Mouse (Mus musculus) stomach, postnatal 0 days (tissue): Measurements from ENCODE around the gene Wdtc1. TPM values are rescaled to one million over a fixed set of nuclear protein-coding genes. Genes with fewer than 3 reads are reported as not detected.

Experiments used
- ATAC-seq: fragments of 200-750 bp; cut with Nextera tagmentation; 2 replicates; pipeline ENCODE4 v1.8.0; 2017; ENCODE audit not compliant: low FRiP score, low TSS enrichment
- DNase-seq: peaks from one replicate; pipeline ENCODE4 v3.0.0-alpha.2; 2016; ENCODE audit warnings: low spot score
- H3K27ac ChIP-seq: fragments of 300-500 bp; sonication (generic); replicated peaks from 2 replicates; pipeline ENCODE4 v1.5.1; 2014; ENCODE audit warnings: mild to moderate bottlenecking, control low read depth
- H3K27me3 ChIP-seq: fragments of 300-500 bp; sonication (generic); 2 replicates; pipeline ENCODE4 v1.6.1; 2014; ENCODE audit warnings: low read length; ENCODE audit not compliant: control insufficient read depth, insufficient read depth
- H3K36me3 ChIP-seq: fragments of 300-500 bp; sonication (generic); 2 replicates; pipeline ENCODE4 v1.6.1; 2014; ENCODE audit warnings: low read length, mixed read lengths; ENCODE audit not compliant: control insufficient read depth, insufficient read depth
- H3K4me1 ChIP-seq: fragments of 300-500 bp; sonication (generic); replicated peaks from 2 replicates; pipeline ENCODE4 v1.6.1; 2014; ENCODE audit warnings: antibody characterized with exemption; ENCODE audit not compliant: control insufficient read depth, insufficient read depth
- H3K4me2 ChIP-seq: fragments of 300-500 bp; sonication (generic); replicated peaks from 2 replicates; pipeline ENCODE4 v1.6.1; 2014; ENCODE audit warnings: low read depth, mild to moderate bottlenecking, control low read depth, moderate library complexity
- H3K4me3 ChIP-seq: fragments of 300-500 bp; sonication (generic); 2 replicates; pipeline ENCODE4 v1.5.1; 2014; ENCODE audit warnings: low read depth, low read length, control low read depth
- H3K9ac ChIP-seq: fragments of 300-500 bp; sonication (generic); 2 replicates; pipeline ENCODE4 v1.6.1; 2014; ENCODE audit warnings: mild to moderate bottlenecking, low read length, control low read depth, mixed read lengths
- H3K9me3 ChIP-seq: fragments of 300-500 bp; sonication (generic); 2 replicates; pipeline ENCODE4 v1.6.1; 2016; ENCODE audit warnings: low read length; ENCODE audit not compliant: control insufficient read depth
- CTCF ChIP-seq: IDR thresholded peaks from 2 replicates; pipeline ENCODE4 v1.5.1; 2016; ENCODE audit warnings: antibody characterized with exemption, low read depth, mild to moderate bottlenecking, moderate library complexity
- EP300 ChIP-seq: optimal IDR thresholded peaks from 2 replicates; pipeline ENCODE3; 2016; ENCODE audit warnings: antibody characterized with exemption
- WGBS: fragments of 180-500 bp; shearing (Covaris S2); extraction: QIAGEN DNeasy Blood & Tissue Kit; methylation state at CpG from one replicate; pipeline ENCODE4 v1.1.7; 2014; 5-methylcytosine and 5-hydroxymethylcytosine counted together
- microRNA-seq: library from miRNA; unstranded; fragments of <30 nt; microRNA quantifications from one replicate; pipeline ENCODE4, GENCODE M21; 2016
- polyA plus RNA-seq: library from polyadenylated mRNA; unstranded; fragments of >200 nt; fragmentation: Nextera tagmentation; extraction: Ambion mirVana; gene quantifications from 2 replicates; pipeline ENCODE4 v1.2.1, GENCODE M21; 2015

Gene Wdtc1
- polyA plus RNA-seq, 1 experiment from 2014 or later = 6.2 TPM

DNA sequence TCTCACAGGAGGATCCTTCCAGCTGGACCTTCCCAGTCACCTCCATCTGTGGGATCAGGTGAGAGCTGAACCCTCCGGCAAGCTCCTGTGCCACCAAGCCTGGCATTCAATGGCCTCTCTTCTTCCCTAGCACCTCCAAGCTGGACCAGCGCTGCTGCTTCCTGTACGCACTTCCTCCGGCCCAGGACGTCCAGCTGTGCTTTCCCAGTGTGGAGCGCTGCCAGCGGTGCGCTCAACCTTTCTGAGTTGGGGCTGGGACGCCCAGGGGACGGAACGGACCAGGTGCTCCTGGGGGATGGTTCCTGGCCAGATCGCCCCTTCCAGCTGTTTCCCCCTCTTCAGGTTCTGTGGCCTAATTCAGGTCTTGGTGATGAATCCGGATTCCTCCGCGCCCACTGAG, 106.2 kb downstream of the Wdtc1 start:
- Histone ChIP-seq H3K4me3 (no peak overlapping the region), H3K27me3 (no peaks in the 10 kb centered on the region), H3K27ac (no peak overlapping the region), H3K4me1 (no peaks in the 10 kb centered on the region), H3K9ac (no peak overlapping the region), H3K4me2 (no peak overlapping the region), H3K9me3 (no peaks in the 10 kb centered on the region), H3K36me3 (no peaks in the 10 kb centered on the region)
- WGBS = 38% methylated on average over 15 of the region's 15 CpGs
- ATAC-seq (peak; percentile 33; the same call in 1 of the 2 replicates), DNase-seq (no peak)
- TF ChIP-seq EP300 (no peak), CTCF (no peak)

DNA sequence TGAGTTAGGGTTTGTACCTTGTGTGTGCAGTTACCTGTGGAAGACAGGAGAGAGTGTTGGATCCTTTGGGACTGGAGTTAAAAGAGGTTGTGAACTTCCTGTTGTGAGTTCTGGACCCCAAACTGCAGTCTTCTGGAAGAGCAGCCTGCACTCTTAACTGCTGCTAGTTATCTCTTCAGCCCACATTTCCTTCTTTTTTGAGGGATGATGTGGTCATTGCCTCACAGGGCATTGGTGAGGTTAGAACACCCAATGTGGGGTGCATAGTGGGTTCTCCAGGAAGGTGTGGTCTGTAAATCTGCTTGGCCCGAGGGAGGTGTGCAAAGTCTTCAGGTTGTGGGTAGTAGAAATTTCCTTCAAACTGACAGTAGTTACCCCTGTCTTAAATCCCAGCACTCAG, 109.0 kb downstream of the Wdtc1 start:
- Histone ChIP-seq H3K4me1 (no peaks in the 10 kb centered on the region), H3K9ac (no peak overlapping the region), H3K4me2 (no peak overlapping the region), H3K36me3 (no peaks in the 10 kb centered on the region), H3K4me3 (no peak overlapping the region), H3K27ac (no peak overlapping the region), H3K27me3 (no peaks in the 10 kb centered on the region), H3K9me3 (no peaks in the 10 kb centered on the region)
- no peak for ATAC-seq
- 74% methylated on average over 1 of the region's 1 CpGs for WGBS
- DNase-seq = no peak
- TF ChIP-seq EP300 (no peak), CTCF (no peak)

DNA sequence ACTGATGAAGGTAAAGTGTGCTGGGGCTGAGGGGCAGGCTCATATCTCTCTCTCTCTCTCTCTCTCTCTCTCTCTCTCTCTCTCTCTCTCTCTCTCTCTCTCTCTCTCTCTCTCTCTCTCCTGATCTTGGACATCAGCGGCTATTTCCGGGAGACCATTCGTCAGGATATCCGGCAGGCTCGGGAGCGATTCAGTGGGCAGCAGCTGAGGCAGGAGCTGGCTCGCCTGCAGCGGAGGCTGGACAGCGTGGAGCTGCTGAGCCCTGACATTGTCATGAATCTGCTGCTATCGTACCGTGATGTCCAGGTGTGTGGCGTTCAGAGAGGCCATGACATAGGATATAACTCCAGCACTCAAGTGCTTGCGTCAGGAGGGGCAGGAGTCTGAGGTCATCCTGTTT, 109.7 kb downstream of the Wdtc1 start:
- no peak for DNase-seq
- no peak overlapping the region for H3K4me2 ChIP-seq
- no peaks in the 10 kb centered on the region for H3K36me3 ChIP-seq
- WGBS = 40% methylated on average over 13 of the region's 13 CpGs
- no peak overlapping the region for H3K27ac ChIP-seq
- no peaks in the 10 kb centered on the region for H3K9me3 ChIP-seq
- no peak overlapping the region for H3K9ac ChIP-seq
- TF ChIP-seq EP300 (no peak), CTCF (no peak)
- ATAC-seq = no peak
- no peak overlapping the region for H3K4me3 ChIP-seq
- H3K4me1 ChIP-seq = no peaks in the 10 kb centered on the region
- no peaks in the 10 kb centered on the region for H3K27me3 ChIP-seq

DNA sequence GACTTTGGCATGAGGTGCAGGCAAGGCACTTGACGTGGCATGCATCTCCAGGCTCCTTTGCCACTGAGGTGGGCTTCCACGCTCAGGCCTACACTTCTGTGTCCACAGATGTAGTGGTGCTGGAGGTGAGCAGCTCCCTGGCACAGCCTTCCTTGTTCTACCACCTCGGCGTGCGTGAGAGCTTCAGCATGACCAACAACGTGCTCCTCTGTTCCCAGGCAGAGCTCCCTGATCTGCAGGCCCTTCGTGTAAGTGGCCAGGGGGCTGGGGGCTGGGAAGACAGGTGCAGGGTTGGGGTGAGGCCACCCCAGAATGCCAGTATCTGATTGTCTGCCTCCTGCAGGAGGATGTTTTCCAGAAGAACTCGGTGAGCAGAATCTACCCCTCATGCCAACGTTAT, 110.6 kb downstream of the Wdtc1 start:
- H3K27me3 ChIP-seq = no peaks in the 10 kb centered on the region
- DNase-seq = no peak
- WGBS = 76% methylated on average over 9 of the region's 9 CpGs
- no peaks in the 10 kb centered on the region for H3K4me1 ChIP-seq
- H3K36me3 ChIP-seq = no peaks in the 10 kb centered on the region
- H3K4me2 ChIP-seq = no peak overlapping the region
- TF ChIP-seq CTCF (no peak), EP300 (no peak)
- ATAC-seq = no peak
- H3K9me3 ChIP-seq = no peaks in the 10 kb centered on the region
- no peak overlapping the region for H3K4me3 ChIP-seq
- H3K9ac ChIP-seq = no peak overlapping the region
- H3K27ac ChIP-seq = no peak overlapping the region

Small RNA genes within 50 kb of the gene (microRNA-seq; reads per million reads assigned to microRNA genes)
- gene Mir5122 = 1.3 reads per million

Other genes with a start within 250 kb of the Wdtc1 start
- 71.4 and 84.2 TPM in 2 replicates for gene Wasf2, start 223.0 kb downstream of the Wdtc1 start, polyA plus RNA-seq
- gene Cd164l2, start 141.3 kb downstream of the Wdtc1 start, polyA plus RNA-seq = 5.3 and 6.5 TPM in 2 replicates
- 0.11 and 0.19 TPM in 2 replicates for gene Gpr3, start 140.9 kb downstream of the Wdtc1 start, polyA plus RNA-seq
- 17.6 and 21.5 TPM in 2 replicates for gene Map3k6, start 112.7 kb downstream of the Wdtc1 start, polyA plus RNA-seq
- gene Sytl1, start 90.4 kb downstream of the Wdtc1 start, polyA plus RNA-seq = 93.5 and 109 TPM in 2 replicates
- 51.4 and 53.9 TPM in 2 replicates for gene Tmem222, start 75.7 kb downstream of the Wdtc1 start, polyA plus RNA-seq
- gene Slc9a1, start 16.2 kb upstream of the Wdtc1 start, polyA plus RNA-seq = 6.0 and 7.1 TPM in 2 replicates
- gene Tent5b, start 126.7 kb upstream of the Wdtc1 start, polyA plus RNA-seq = 34.0 and 35.3 TPM in 2 replicates
- 4.0 and 4.4 TPM in 2 replicates for gene Trnp1, start 145.1 kb upstream of the Wdtc1 start, polyA plus RNA-seq
- 29.2 and 34.2 TPM in 2 replicates for gene Kdf1, start 165.5 kb upstream of the Wdtc1 start, polyA plus RNA-seq
- gene Nudc, start 192.5 kb upstream of the Wdtc1 start, polyA plus RNA-seq = 122 and 125 TPM in 2 replicates
- gene Nr0b2, start 199.9 kb upstream of the Wdtc1 start, polyA plus RNA-seq = 4.7 and 5.2 TPM in 2 replicates
- gene Gpatch3, start 221.3 kb upstream of the Wdtc1 start, polyA plus RNA-seq = 3.6 and 3.8 TPM in 2 replicates
- 13.9 and 14.8 TPM in 2 replicates for gene Gpn2, start 230.9 kb upstream of the Wdtc1 start, polyA plus RNA-seq
- 355 and 371 TPM in 2 replicates for gene Sfn, start 248.7 kb upstream of the Wdtc1 start, polyA plus RNA-seq